Mouse (Mus musculus): ENCODE results near the gene Atxn10.

DNA sequence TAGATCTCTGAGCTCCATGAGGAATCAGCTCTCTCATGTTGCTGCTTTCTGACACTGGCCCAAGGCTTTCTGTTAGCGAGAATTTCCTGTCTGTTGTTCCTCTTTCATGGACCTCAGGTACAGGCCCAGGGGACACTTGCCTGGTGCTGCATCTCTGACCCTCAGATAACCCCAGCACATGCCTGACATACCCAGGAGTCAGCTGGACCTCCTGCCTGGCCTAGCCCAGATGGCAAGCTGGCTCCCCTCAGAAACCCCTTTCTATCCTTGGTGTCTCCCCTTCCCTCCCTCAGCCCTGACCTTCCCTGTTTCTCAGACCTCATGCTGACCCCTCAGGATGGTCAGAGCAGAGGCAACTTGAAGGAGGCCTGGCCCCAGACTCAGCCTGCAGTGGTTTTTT, 170.6 kb downstream of the Atxn10 start:
- TF ChIP-seq TAL1 (IDR thresholded peaks at IDR 0.05; ENCODE audit: low read length): no peak
- TF ChIP-seq GATA1 (IDR thresholded peaks at IDR 0.05; ENCODE audit: low read length): no peak

Data from erythroblast, embryonic 14.5 days (primary cell).